Mouse (Mus musculus): ENCODE results near the gene Scg2. TPM values are rescaled to one million over a fixed set of nuclear protein-coding genes. Genes with fewer than 3 reads are reported as not detected.

Scg2 gene
- total and polyA plus RNA-seq, 3 experiments = not detected

- Histone ChIP-seq H3K9me3 (replicated peaks; ENCODE audit: insufficient read depth, low read length) (no peaks in the 10 kb centered on the region), H3K4me1 (ENCODE audit: control insufficient read depth in 1 of 2, insufficient read depth in 2 of 2, low read length in 2 of 2) (no peaks in the 10 kb centered on the region), H3K79me2 (ENCODE audit: control insufficient read depth, insufficient read depth, low read length, poor library complexity) (no peaks in the 10 kb centered on the region), H3K27me3 (ENCODE audit: control insufficient read depth in 1 of 2, insufficient read depth in 2 of 2, low read length in 2 of 2) (no peaks in the 10 kb centered on the region), H3K27ac (ENCODE audit: control insufficient read depth, low read depth, low read length) (no peak overlapping the region), H3K4me3 (ENCODE audit: control insufficient read depth in 1 of 2, insufficient read depth in 1 of 2, low read depth in 2 of 2, low read length in 2 of 2) (no peak overlapping the region), H3K36me3 (ENCODE audit: control insufficient read depth in 1 of 2, insufficient read depth in 2 of 2, low read length in 2 of 2) (no peaks in the 10 kb centered on the region), H3K9ac (ENCODE audit: control insufficient read depth, low read depth, low read length, poor library complexity, severe bottlenecking) (no peak overlapping the region)
- no peak for TF ChIP-seq SMC3 (IDR thresholded peaks at IDR 0.05; ENCODE audit: low read depth, low read length)
- TF ChIP-seq ZKSCAN1 (IDR thresholded peaks at IDR 0.05; ENCODE audit: low read depth, low read length) = no peak
- TF ChIP-seq POLR2A (IDR thresholded peaks at IDR 0.05; ENCODE audit: control insufficient read depth in 1 of 2, insufficient read depth in 1 of 2, low read depth in 1 of 2, low read length in 2 of 2, poor library complexity in 1 of 2) = no peak
- no peak for TF ChIP-seq ETS1 (IDR thresholded peaks at IDR 0.05; ENCODE audit: low read depth, low read length)
- TF ChIP-seq E2F4 (IDR thresholded peaks at IDR 0.05; ENCODE audit: borderline replicate concordance, low read depth, low read length) = no peak
- TF ChIP-seq CHD2 (IDR thresholded peaks at IDR 0.05; ENCODE audit: low read length) = no peak
- TF ChIP-seq POLR2AphosphoS5 (IDR thresholded peaks at IDR 0.05; ENCODE audit: borderline replicate concordance, low read depth, low read length) = no peak
- TF ChIP-seq KAT2A (conservative IDR thresholded peaks at IDR 0.05; ENCODE audit: low read depth, low read length) = no peak
- no peak for TF ChIP-seq HCFC1 (IDR thresholded peaks at IDR 0.05; ENCODE audit: low read depth, low read length)
- TF ChIP-seq NRF1 (IDR thresholded peaks at IDR 0.05; ENCODE audit: insufficient read depth, low read depth, low read length, poor library complexity, severe bottlenecking) = no peak
- no peak for TF ChIP-seq MAX (IDR thresholded peaks at IDR 0.05; ENCODE audit: low read length)
- no peak for TF ChIP-seq ZMIZ1 (IDR thresholded peaks at IDR 0.05; ENCODE audit: low read depth, low read length)
- no peak for TF ChIP-seq JUND (IDR thresholded peaks at IDR 0.05; ENCODE audit: low read depth, low read length)
- no peak for TF ChIP-seq MXI1 (IDR thresholded peaks at IDR 0.05; ENCODE audit: low read depth, low read length)
- TF ChIP-seq POLR2AphosphoS2 (IDR thresholded peaks at IDR 0.05; ENCODE audit: low read length) = no peak
- TF ChIP-seq MAZ (IDR thresholded peaks at IDR 0.05; ENCODE audit: low read depth, low read length) = no peak
- TF ChIP-seq CTCF (IDR thresholded peaks at IDR 0.05 in 2 of 3, conservative IDR thresholded peaks at IDR 0.05 in 1 of 3; ENCODE audit: control insufficient read depth in 1 of 3, insufficient read depth in 1 of 3, low read depth in 2 of 3, low read length in 3 of 3, poor library complexity in 1 of 3, severe bottlenecking in 1 of 3) = no peak
- TF ChIP-seq GABPA (IDR thresholded peaks at IDR 0.05; ENCODE audit: low read depth, low read length) = no peak
- TF ChIP-seq SIN3A (IDR thresholded peaks at IDR 0.05; ENCODE audit: low read length) = no peak
- no peak for DNase-seq (ENCODE audit: low read depth, low spot score)
Measured at GRCm38 (mm10) chr1:79445586-79445985, 5.7 kb upstream of the Scg2 start.

- no peaks in the 10 kb centered on the region for H3K79me2 ChIP-seq (ENCODE audit: control insufficient read depth, insufficient read depth, low read length, poor library complexity)
- H3K27ac ChIP-seq (ENCODE audit: control insufficient read depth, low read depth, low read length) = no peak overlapping the region
- TF ChIP-seq RAD21 (IDR thresholded peaks at IDR 0.05; ENCODE audit: low read depth, low read length) = no peak
- TF ChIP-seq TCF12 (IDR thresholded peaks at IDR 0.05; ENCODE audit: low read depth, low read length) = no peak
- no peak for TF ChIP-seq ZMIZ1 (IDR thresholded peaks at IDR 0.05; ENCODE audit: low read depth, low read length)
- no peak for TF ChIP-seq USF1 (IDR thresholded peaks at IDR 0.05; ENCODE audit: low read depth, low read length)
- no peak for TF ChIP-seq POLR2AphosphoS5 (IDR thresholded peaks at IDR 0.05; ENCODE audit: borderline replicate concordance, low read depth, low read length)
- no peak for TF ChIP-seq JUND (IDR thresholded peaks at IDR 0.05; ENCODE audit: low read depth, low read length)
- no peak for TF ChIP-seq CHD1 (IDR thresholded peaks at IDR 0.05; ENCODE audit: low read depth, low read length)
- no peak for TF ChIP-seq MYC (IDR thresholded peaks at IDR 0.05; ENCODE audit: low read depth, low read length)
- no peaks in the 10 kb centered on the region for H3K9me3 ChIP-seq (replicated peaks; ENCODE audit: insufficient read depth, low read length)
- DNase-seq (ENCODE audit: low read depth, low spot score) = no peak
- H3K4me3 ChIP-seq (ENCODE audit: control insufficient read depth in 1 of 2, insufficient read depth in 1 of 2, low read depth in 2 of 2, low read length in 2 of 2) = no peak overlapping the region
- no peaks in the 10 kb centered on the region for H3K27me3 ChIP-seq (ENCODE audit: control insufficient read depth in 1 of 2, insufficient read depth in 2 of 2, low read length in 2 of 2)
- no peaks in the 10 kb centered on the region for H3K36me3 ChIP-seq (ENCODE audit: control insufficient read depth in 1 of 2, insufficient read depth in 2 of 2, low read length in 2 of 2)
- no peak overlapping the region for H3K9ac ChIP-seq (ENCODE audit: control insufficient read depth, low read depth, low read length, poor library complexity, severe bottlenecking)
- H3K4me1 ChIP-seq (ENCODE audit: control insufficient read depth in 1 of 2, insufficient read depth in 2 of 2, low read length in 2 of 2) = no peaks in the 10 kb centered on the region
Measured at GRCm38 (mm10) chr1:79437755-79438154, 2.2 kb downstream of the Scg2 start.

Data from MEL (cell line).